Comparison of ENCODE assay signal across 8 mouse cellular contexts in the genomic region with DNA sequence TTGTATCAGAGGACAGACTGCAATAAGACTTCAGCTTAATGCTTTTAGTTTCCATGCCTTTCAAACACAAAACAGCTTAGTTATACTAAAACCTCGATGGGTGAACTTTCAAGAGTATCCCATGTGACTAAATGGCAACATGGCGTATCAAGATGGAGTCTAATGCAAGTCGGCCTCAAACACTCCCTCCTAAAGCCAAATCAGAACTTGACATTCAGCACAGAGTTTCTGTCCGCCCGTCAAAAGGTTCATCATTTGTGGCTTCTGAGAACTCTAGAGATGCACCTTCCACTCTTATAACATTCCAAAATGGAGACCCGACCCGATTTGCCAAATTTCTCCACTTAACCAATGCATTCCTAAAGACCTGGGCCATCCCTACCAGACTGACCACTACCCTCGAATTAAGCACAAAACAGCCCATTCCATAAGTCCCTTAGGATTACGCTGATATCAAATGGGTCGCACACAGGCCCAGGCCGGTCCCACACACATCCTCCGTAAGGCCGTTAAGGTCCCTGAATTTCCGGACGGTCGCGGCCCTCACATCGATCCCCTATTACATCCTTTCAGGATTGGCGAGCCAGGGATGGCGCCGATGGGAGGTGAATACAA. TPM values are rescaled to one million over a fixed set of nuclear protein-coding genes. Genes with fewer than 3 reads are reported as not detected.
A peak's percentile ranks its signal among the peaks of the same experiment; 100 is the strongest.
DNase-seq lines count a peak whose midpoint lies in the region; ATAC-seq and TF ChIP-seq lines count a peak whose summit lies in the region.

No protein-coding gene starts in this region.

- no peaks in the 10 kb centered on the region for H3K27me3 ChIP-seq in heart, embryonic 16.5 days (ENCODE audit: control insufficient read depth, insufficient read depth, low read length)
- no peaks in the 10 kb centered on the region for H3K27me3 ChIP-seq in MEL (ENCODE audit: control insufficient read depth in 1 of 2, insufficient read depth in 2 of 2, low read length in 2 of 2)
- H3K27me3 ChIP-seq in forebrain, embryonic 13.5 days = no peaks in the 10 kb centered on the region
- no peaks in the 10 kb centered on the region for H3K27me3 ChIP-seq in liver, postnatal 0 days (ENCODE audit: insufficient read depth, low read length)

- ATAC-seq in heart, embryonic 16.5 days (replicated peaks; ENCODE audit: extremely low read depth, insufficient read depth, low FRiP score) = peak; percentile 39
- no peak for ATAC-seq in forebrain, embryonic 13.5 days
- 0 out of 2 replicates have a peak, but pooled peaks have one; percentile 14 for ATAC-seq in liver, postnatal 0 days

- no peak for DNase-seq in heart, postnatal 25 days (ENCODE audit: low spot score)
- peak; percentile 76 for DNase-seq in MEL (ENCODE audit: low read depth, low spot score)
- DNase-seq in liver, postnatal 0 days = no peak
- DNase-seq in ovary, postnatal 14 days (ENCODE audit: low spot score) = no peak
- no peak for DNase-seq in gastrocnemius, postnatal 10 days
- DNase-seq in layer of hippocampus, postnatal 14 days (ENCODE audit: low spot score in 2 of 2) = no peak

- no peak for TF ChIP-seq CTCF in MEL (IDR thresholded peaks at IDR 0.05 in 2 of 3, conservative IDR thresholded peaks at IDR 0.05 in 1 of 3; ENCODE audit: control insufficient read depth in 1 of 3, insufficient read depth in 1 of 3, low read depth in 2 of 3, low read length in 3 of 3, poor library complexity in 1 of 3, severe bottlenecking in 1 of 3)
- TF ChIP-seq CTCF in liver, postnatal 0 days (IDR thresholded peaks at IDR 0.05; ENCODE audit: low read depth) = no peak

- TF ChIP-seq EP300 in MEL (IDR thresholded peaks at IDR 0.05; ENCODE audit: low read depth in 1 of 2, low read length in 2 of 2) = no peak
- no peak for TF ChIP-seq EP300 in liver, postnatal 0 days (IDR thresholded peaks at IDR 0.05; ENCODE audit: low read depth)

- no peak for TF ChIP-seq POLR2A in MEL (IDR thresholded peaks at IDR 0.05; ENCODE audit: control insufficient read depth in 1 of 2, insufficient read depth in 1 of 2, low read depth in 1 of 2, low read length in 2 of 2, poor library complexity in 1 of 2)

- H3K4me3 ChIP-seq in heart, embryonic 16.5 days (ENCODE audit: low read length) = peak overlapping the region; percentile 94
- H3K4me3 ChIP-seq in MEL (ENCODE audit: control insufficient read depth in 1 of 2, insufficient read depth in 1 of 2, low read depth in 2 of 2, low read length in 2 of 2) = peak overlapping the region; percentile 60 to 85
- peak overlapping the region; percentile 80 for H3K4me3 ChIP-seq in forebrain, embryonic 13.5 days
- H3K4me3 ChIP-seq in liver, postnatal 0 days (ENCODE audit: low read depth, low read length) = peak overlapping the region; percentile 93

- 0% methylated on average over 21 of the region's 21 CpGs for WGBS in heart, embryonic 16.5 days
- under 1% methylated on average over 21 of the region's 21 CpGs for WGBS in forebrain, embryonic 13.5 days
- under 1% methylated on average over 21 of the region's 21 CpGs for WGBS in liver, postnatal 0 days (ENCODE audit: insufficient replicate concordance)

- intact Hi-C loops in heart, postnatal 25 days (cut with DNase I) = loop anchor here (10.0 kb wide), 1 partner anchor 318 kb away; no protein-coding TSS in a partner anchor

- H3K4me1 ChIP-seq in heart, embryonic 16.5 days (ENCODE audit: control insufficient read depth, insufficient read depth, low read length) = peaks cover 39% of the 10 kb centered on the region
- H3K4me1 ChIP-seq in MEL (ENCODE audit: control insufficient read depth in 1 of 2, insufficient read depth in 2 of 2, low read length in 2 of 2) = peaks cover 0 to 5% of the 10 kb centered on the region in 2 experiments; a peak in 1 of 4 replicates
- peaks cover 31% of the 10 kb centered on the region for H3K4me1 ChIP-seq in forebrain, embryonic 13.5 days
- H3K4me1 ChIP-seq in liver, postnatal 0 days (ENCODE audit: insufficient read depth) = peaks cover 28% of the 10 kb centered on the region

- peak overlapping the region; percentile 93 for H3K27ac ChIP-seq in heart, embryonic 16.5 days (ENCODE audit: low read length)
- peak overlapping the region; percentile 87 for H3K27ac ChIP-seq in MEL (ENCODE audit: control insufficient read depth, low read depth, low read length)
- H3K27ac ChIP-seq in forebrain, embryonic 13.5 days = peak overlapping the region; percentile 81
- peak overlapping the region; percentile 96 for H3K27ac ChIP-seq in liver, postnatal 0 days (ENCODE audit: low read depth)

- H3K4me2 ChIP-seq in heart, embryonic 16.5 days (ENCODE audit: low read depth, low read length) = peak overlapping the region; percentile 67
- peak overlapping the region; percentile 85 for H3K4me2 ChIP-seq in forebrain, embryonic 13.5 days
- H3K4me2 ChIP-seq in liver, postnatal 0 days (ENCODE audit: low read depth, low read length) = peak overlapping the region; percentile 93

- no peaks in the 10 kb centered on the region for H3K9me3 ChIP-seq in heart, embryonic 16.5 days (replicated peaks; ENCODE audit: control insufficient read depth, low read length)
- no peaks in the 10 kb centered on the region for H3K9me3 ChIP-seq in MEL (replicated peaks; ENCODE audit: insufficient read depth, low read length)
- H3K9me3 ChIP-seq in forebrain, embryonic 13.5 days (replicated peaks) = 0 out of 2 replicates have a peak, but pooled peaks cover 4% of the 10 kb centered on the region
- H3K9me3 ChIP-seq in liver, postnatal 0 days (ENCODE audit: low read length) = no peaks in the 10 kb centered on the region

- peaks cover 43% of the 10 kb centered on the region for H3K36me3 ChIP-seq in heart, embryonic 16.5 days (ENCODE audit: control insufficient read depth, insufficient read depth)
- H3K36me3 ChIP-seq in MEL (ENCODE audit: control insufficient read depth in 1 of 2, insufficient read depth in 2 of 2, low read length in 2 of 2) = peaks cover 15 to 19% of the 10 kb centered on the region in 2 experiments; a peak in 3 of 4 replicates
- peaks cover 44% of the 10 kb centered on the region for H3K36me3 ChIP-seq in forebrain, embryonic 13.5 days (ENCODE audit: poor library complexity, severe bottlenecking)
- H3K36me3 ChIP-seq in liver, postnatal 0 days (replicated peaks; ENCODE audit: insufficient read depth, low read length) = peaks cover 47% of the 10 kb centered on the region

- H3K79me2 ChIP-seq in MEL (ENCODE audit: control insufficient read depth, insufficient read depth, low read length, poor library complexity) = peaks cover 46% of the 10 kb centered on the region

- peak overlapping the region; percentile 97 for H3K9ac ChIP-seq in heart, embryonic 16.5 days (ENCODE audit: low read length)
- peak overlapping the region; percentile 87 for H3K9ac ChIP-seq in MEL (ENCODE audit: control insufficient read depth, low read depth, low read length, poor library complexity, severe bottlenecking)
- peak overlapping the region; percentile 90 for H3K9ac ChIP-seq in forebrain, embryonic 13.5 days
- H3K9ac ChIP-seq in liver, postnatal 0 days (replicated peaks) = peak overlapping the region; percentile 87

- TF ChIP-seq RAD21 in MEL (IDR thresholded peaks at IDR 0.05; ENCODE audit: low read depth, low read length) = no peak

TF ChIP-seq in MEL, 35 proteins besides CTCF, POLR2A, EP300 and RAD21 (continues in another document):
- TF ChIP-seq TBP (IDR thresholded peaks at IDR 0.05; ENCODE audit: low read depth, low read length) (no peak), HCFC1 (IDR thresholded peaks at IDR 0.05; ENCODE audit: low read depth, low read length) (no peak), CHD1 (IDR thresholded peaks at IDR 0.05; ENCODE audit: low read depth, low read length) (peak; percentile 98), SMC3 (IDR thresholded peaks at IDR 0.05; ENCODE audit: low read depth, low read length) (no peak), NRF1 (IDR thresholded peaks at IDR 0.05; ENCODE audit: insufficient read depth, low read depth, low read length, poor library complexity, severe bottlenecking) (no peak), SIN3A (IDR thresholded peaks at IDR 0.05; ENCODE audit: low read length) (peak; percentile 15; the same call in 1 of the 2 replicates), USF1 (IDR thresholded peaks at IDR 0.05; ENCODE audit: low read depth, low read length) (no peak), ZNF384 (IDR thresholded peaks at IDR 0.05; ENCODE audit: low read depth, low read length) (no peak)

RNA-seq across cellular contexts. Expression of gene Syngr1, which starts 8.4 kb away (rescaled TPM):
- 55.4 and 61.2 TPM in 2 replicates for polyA plus RNA-seq in heart, embryonic 16.5 days (2015; fragmentation: Nextera tagmentation; extraction: Ambion mirVana)
- 10 to 100 TPM; 77.5 to 92.2 TPM for total RNA-seq in heart, postnatal 25 days (2021)
- total RNA-seq in MEL (2012; rRNA removed) = 93.7 and 105 TPM in 2 replicates
- 100 to 1,000 TPM in 1 of 2 experiments, not detected in 1; 115 TPM for polyA plus RNA-seq in MEL (2012; ENCODE audit: insufficient read depth in 1 of 2, insufficient read length in 2 of 2, low read depth in 1 of 2, low replicate concordance in 2 of 2, missing spikeins in 1 of 2)
- polyA plus RNA-seq in forebrain, embryonic 13.5 days (2015; fragmentation: Nextera tagmentation; extraction: Ambion mirVana) = 21.5 and 22.8 TPM in 2 replicates
- 10.3 and 10.4 TPM in 2 replicates for polyA plus RNA-seq in liver, postnatal 0 days (2015; fragmentation: Nextera tagmentation; extraction: Ambion mirVana)
- 10 to 100 TPM; 16.1 to 17.0 TPM for total RNA-seq in gastrocnemius, postnatal 10 days (2021)
- total RNA-seq in layer of hippocampus, postnatal 14 days (2021) = 100 to 1,000 TPM; 462 to 472 TPM

RNA-seq across cellular contexts. Expression of gene Rpl3, which starts 8.9 kb away (rescaled TPM):
- polyA plus RNA-seq in heart, embryonic 16.5 days (2015; fragmentation: Nextera tagmentation; extraction: Ambion mirVana) = 606 and 610 TPM in 2 replicates
- 100 to 1,000 TPM; 154 to 183 TPM for total RNA-seq in heart, postnatal 25 days (2021)
- 1,686 and 1,722 TPM in 2 replicates for total RNA-seq in MEL (2012; rRNA removed)
- 1,000 to 10,000 TPM in 1 of 2 experiments, 100 to 1,000 TPM in 1; 543 to 1,096 TPM for polyA plus RNA-seq in MEL (2012; ENCODE audit: insufficient read depth in 1 of 2, insufficient read length in 2 of 2, low read depth in 1 of 2, low replicate concordance in 2 of 2, missing spikeins in 1 of 2)
- 733 and 735 TPM in 2 replicates for polyA plus RNA-seq in forebrain, embryonic 13.5 days (2015; fragmentation: Nextera tagmentation; extraction: Ambion mirVana)
- 394 and 407 TPM in 2 replicates for polyA plus RNA-seq in liver, postnatal 0 days (2015; fragmentation: Nextera tagmentation; extraction: Ambion mirVana)
- 100 to 1,000 TPM; 224 to 271 TPM for total RNA-seq in gastrocnemius, postnatal 10 days (2021)
- 100 to 1,000 TPM; 460 to 491 TPM for total RNA-seq in layer of hippocampus, postnatal 14 days (2021)

RNA-seq across cellular contexts. Expression of gene Tab1, which starts 50.2 kb away (rescaled TPM):
- polyA plus RNA-seq in heart, embryonic 16.5 days (2015; fragmentation: Nextera tagmentation; extraction: Ambion mirVana) = 29.9 and 33.4 TPM in 2 replicates
- total RNA-seq in heart, postnatal 25 days (2021) = 10 to 100 TPM; 23.7 to 26.5 TPM
- 18.2 and 23.3 TPM in 2 replicates for total RNA-seq in MEL (2012; rRNA removed)
- 10 to 100 TPM in 1 of 2 experiments, not detected in 1; 31.1 TPM for polyA plus RNA-seq in MEL (2012; ENCODE audit: insufficient read depth in 1 of 2, insufficient read length in 2 of 2, low read depth in 1 of 2, low replicate concordance in 2 of 2, missing spikeins in 1 of 2)
- 36.6 and 42.4 TPM in 2 replicates for polyA plus RNA-seq in forebrain, embryonic 13.5 days (2015; fragmentation: Nextera tagmentation; extraction: Ambion mirVana)
- 7.0 and 7.5 TPM in 2 replicates for polyA plus RNA-seq in liver, postnatal 0 days (2015; fragmentation: Nextera tagmentation; extraction: Ambion mirVana)
- 10 to 100 TPM; 17.1 to 20.6 TPM for total RNA-seq in gastrocnemius, postnatal 10 days (2021)
- total RNA-seq in layer of hippocampus, postnatal 14 days (2021) = 10 to 100 TPM; 29.7 to 31.4 TPM
